Mouse (Mus musculus) embryonic facial prominence, embryonic 14.5 days (tissue): ENCODE results near the gene Gpbp1l1. TPM values are rescaled to one million over a fixed set of nuclear protein-coding genes. Genes with fewer than 3 reads are reported as not detected.

Source experiments
- ATAC-seq: fragments of 200-750 bp; cut with Nextera tagmentation; 2 replicates; pipeline ENCODE4 v1.8.0; 2017; ENCODE audit warnings: low read depth, moderate number of reproducible peaks, moderate TSS enrichment
- DNase-seq: peaks from one replicate; pipeline ENCODE4 v3.0.0-alpha.2; 2015; ENCODE audit warnings: low spot score
- H3K27ac ChIP-seq: fragments of 300-500 bp; sonication (generic); replicated peaks from 2 replicates; pipeline ENCODE4 v1.5.1; 2014; ENCODE audit warnings: low read depth, mild to moderate bottlenecking, low read length, moderate library complexity
- H3K27me3 ChIP-seq: fragments of 300-500 bp; sonication (generic); replicated peaks from 2 replicates; pipeline ENCODE4 v1.6.1; 2014; ENCODE audit warnings: low read length; ENCODE audit not compliant: control insufficient read depth, insufficient read depth
- H3K36me3 ChIP-seq: fragments of 300-500 bp; sonication (generic); 2 replicates; pipeline ENCODE4 v1.6.1; 2014; ENCODE audit warnings: low read length, mixed read lengths; ENCODE audit not compliant: control insufficient read depth, insufficient read depth
- H3K4me1 ChIP-seq: fragments of 300-500 bp; sonication (generic); 2 replicates; pipeline ENCODE4 v1.6.1; 2014; ENCODE audit warnings: antibody characterized with exemption, low read length; ENCODE audit not compliant: control insufficient read depth, insufficient read depth
- H3K4me2 ChIP-seq: fragments of 300-500 bp; sonication (generic); 2 replicates; pipeline ENCODE4 v1.6.1; 2014; ENCODE audit warnings: low read depth, mild to moderate bottlenecking, low read length, moderate library complexity, mixed read lengths
- H3K4me3 ChIP-seq: fragments of 300-500 bp; sonication (generic); 2 replicates; pipeline ENCODE4 v1.5.1; 2014; ENCODE audit warnings: low read depth, mild to moderate bottlenecking, low read length
- H3K9ac ChIP-seq: fragments of 300-500 bp; sonication (generic); 2 replicates; pipeline ENCODE4 v1.6.1; 2014; ENCODE audit warnings: low read depth, mild to moderate bottlenecking, low read length, moderate library complexity, mixed read lengths
- H3K9me3 ChIP-seq: fragments of 300-500 bp; sonication (generic); 2 replicates; pipeline ENCODE4 v1.6.1; 2016; ENCODE audit warnings: low read length; ENCODE audit not compliant: control insufficient read depth
- WGBS: fragments of 180-500 bp; shearing (Covaris S2); extraction: QIAGEN DNeasy Blood & Tissue Kit; methylation state at CpG from one replicate; pipeline ENCODE4 v1.1.7; 2014; 5-methylcytosine and 5-hydroxymethylcytosine counted together
- polyA plus RNA-seq: library from polyadenylated mRNA; unstranded; fragments of >200 nt; fragmentation: Nextera tagmentation; extraction: Ambion mirVana; gene quantifications from 2 replicates; pipeline ENCODE4 v1.2.1, GENCODE M21; 2014

Gene Gpbp1l1
- polyA plus RNA-seq, 1 experiment from 2014 or later, result 38.6 TPM

- Histone ChIP-seq H3K4me3 (peak overlapping the region; percentile 100), H3K9ac (peak overlapping the region; percentile 96), H3K27me3 (no peaks in the 10 kb centered on the region), H3K36me3 (peaks cover 13% of the 10 kb centered on the region; the same call in 1 of the 2 replicates), H3K27ac (peak overlapping the region; percentile 97), H3K4me2 (peak overlapping the region; percentile 79), H3K4me1 (peaks cover 11% of the 10 kb centered on the region), H3K9me3 (no peaks in the 10 kb centered on the region)
- 0% methylated on average over 13 of the region's 13 CpGs for WGBS
- ATAC-seq (peak; percentile 92), DNase-seq (peak; percentile 95)
Measured at GRCm38 (mm10) chr4:116627359-116627716, 69.9 kb downstream of the Gpbp1l1 start.

GRCm38 (mm10) chr4:116627722-116628662 lies 70.5 kb downstream of the Gpbp1l1 start, which contains the start of gene Nasp:
Nasp (minus strand) TSS chr4:116627941.
- 0 out of 2 replicates have a peak, but pooled peaks cover 9% of the 10 kb centered on the region for H3K36me3 ChIP-seq
- peak within 1 kb of the TSS; percentile 97 for H3K27ac ChIP-seq
- WGBS, result 5% methylated on average over 23 of the region's 23 CpGs
- ATAC-seq, result peak; percentile 91
- H3K4me2 ChIP-seq, result peak within 1 kb of the TSS; percentile 79
- H3K27me3 ChIP-seq, result no peaks in the 10 kb centered on the region
- peaks cover 11% of the 10 kb centered on the region for H3K4me1 ChIP-seq
- H3K9ac ChIP-seq, result peak within 1 kb of the TSS; percentile 96
- peak; percentile 95 for DNase-seq
- H3K9me3 ChIP-seq, result no peaks in the 10 kb centered on the region
- peak within 1 kb of the TSS; percentile 100 for H3K4me3 ChIP-seq

- no peaks in the 10 kb centered on the region for H3K27me3 ChIP-seq
- H3K4me2 ChIP-seq, result no peak overlapping the region
Measured at GRCm38 (mm10) chr4:116635197-116635596, 77.7 kb downstream of the Gpbp1l1 start.

GRCm38 (mm10) chr4:116638821-116639220 lies 81.4 kb downstream of the Gpbp1l1 start:
- H3K36me3 ChIP-seq, result peaks cover 94% of the 10 kb centered on the region
- no peak for DNase-seq
- H3K9ac ChIP-seq, result no peak overlapping the region
- no peak overlapping the region for H3K27ac ChIP-seq
- no peaks in the 10 kb centered on the region for H3K9me3 ChIP-seq
- H3K4me2 ChIP-seq, result no peak overlapping the region
- H3K4me1 ChIP-seq, result no peaks in the 10 kb centered on the region
- 96% methylated on average over 6 of the region's 6 CpGs for WGBS
- ATAC-seq, result no peak
- H3K27me3 ChIP-seq, result no peaks in the 10 kb centered on the region
- H3K4me3 ChIP-seq, result no peak overlapping the region

More at GRCm38 (mm10) chr4:116635197-116635596, 77.7 kb downstream of the Gpbp1l1 start:
- 86% methylated on average over 1 of the region's 1 CpGs for WGBS
- no peak overlapping the region for H3K9ac ChIP-seq
- DNase-seq (no peak), ATAC-seq (no peak)
- H3K4me1 ChIP-seq, result no peaks in the 10 kb centered on the region
- peaks cover 60% of the 10 kb centered on the region for H3K36me3 ChIP-seq
- H3K9me3 ChIP-seq, result no peaks in the 10 kb centered on the region
- no peak overlapping the region for H3K4me3 ChIP-seq
- H3K27ac ChIP-seq, result no peak overlapping the region

GRCm38 (mm10) chr4:116642071-116642470 lies 84.6 kb downstream of the Gpbp1l1 start:
- no peak overlapping the region for H3K9ac ChIP-seq
- no peak overlapping the region for H3K27ac ChIP-seq
- no peak for ATAC-seq

More at GRCm38 (mm10) chr4:116642071-116642470, 84.6 kb downstream of the Gpbp1l1 start:
- no peak overlapping the region for H3K4me3 ChIP-seq
- H3K9me3 ChIP-seq, result no peaks in the 10 kb centered on the region
- no peak overlapping the region for H3K4me2 ChIP-seq
- DNase-seq, result no peak
- H3K4me1 ChIP-seq, result no peaks in the 10 kb centered on the region
- WGBS, result 94% methylated on average over 1 of the region's 1 CpGs
- H3K36me3 ChIP-seq, result peaks cover 88% of the 10 kb centered on the region
- H3K27me3 ChIP-seq, result no peaks in the 10 kb centered on the region

Other genes starting within 250 kb of the Gpbp1l1 start
- 26.2 and 27.0 TPM in 2 replicates for gene Mast2, start 93.5 kb upstream of the Gpbp1l1 start, polyA plus RNA-seq
- 3.7 and 4.2 TPM in 2 replicates for gene Ipp, start 50.1 kb upstream of the Gpbp1l1 start, polyA plus RNA-seq
- gene Tmem69, start 1.7 kb upstream of the Gpbp1l1 start, polyA plus RNA-seq, result 23.0 and 23.5 TPM in 2 replicates
- gene Ccdc17, start 39.0 kb downstream of the Gpbp1l1 start, polyA plus RNA-seq, result 4.2 and 8.0 TPM in 2 replicates
- gene Nasp, start 70.3 kb downstream of the Gpbp1l1 start, polyA plus RNA-seq, result 99.2 and 113 TPM in 2 replicates
- gene Akr1a1, start 94.0 kb downstream of the Gpbp1l1 start, polyA plus RNA-seq, result 762 and 846 TPM in 2 replicates
- 1,105 and 1,130 TPM in 2 replicates for gene Prdx1, start 127.9 kb downstream of the Gpbp1l1 start, polyA plus RNA-seq
- 8.2 and 10.5 TPM in 2 replicates for gene Mmachc, start 150.7 kb downstream of the Gpbp1l1 start, polyA plus RNA-seq
- gene Ccdc163, start 150.9 kb downstream of the Gpbp1l1 start, polyA plus RNA-seq, result 24.2 and 24.8 TPM in 2 replicates
- gene Tesk2, start 163.3 kb downstream of the Gpbp1l1 start, polyA plus RNA-seq, result 6.2 and 8.5 TPM in 2 replicates
- 29.8 and 32.2 TPM in 2 replicates for gene Toe1, start 250.0 kb downstream of the Gpbp1l1 start, polyA plus RNA-seq